Mouse (Mus musculus): Measurements from ENCODE around the gene Usf1.

Gene Usf1

GRCm38 (mm10) chr1:171418660-171419059 is 7.5 kb downstream of the Usf1 start, which contains the start of gene Tstd1:
Gene Tstd1, plus strand, starts transcription at chr1:171418872.
- WGBS: 94% methylated on average over 5 of the region's 5 CpGs

- 55% methylated on average over 12 of the region's 12 CpGs for WGBS
Observed at GRCm38 (mm10) chr1:171419291-171419882, 8.3 kb downstream of the Usf1 start.

GRCm38 (mm10) chr1:171419905-171420304 is 8.8 kb downstream of the Usf1 start:
- 82% methylated on average over 5 of the region's 5 CpGs for WGBS

- 91% methylated on average over 8 of the region's 8 CpGs for WGBS
Observed at GRCm38 (mm10) chr1:171422504-171423095, 11.5 kb downstream of the Usf1 start.

GRCm38 (mm10) chr1:171424638-171425037 is 13.5 kb downstream of the Usf1 start:
- WGBS: 58% methylated on average over 5 of the region's 5 CpGs

GRCm38 (mm10) chr1:171425126-171425525 is 14.0 kb downstream of the Usf1 start:
- WGBS: 84% methylated on average over 4 of the region's 4 CpGs

- WGBS: 77% methylated on average over 5 of the region's 5 CpGs
Observed at GRCm38 (mm10) chr1:171432158-171432557, 21.0 kb downstream of the Usf1 start.

GRCm38 (mm10) chr1:171435288-171435814 is 24.2 kb downstream of the Usf1 start:
- WGBS: 80% methylated on average over 7 of the region's 7 CpGs

GRCm38 (mm10) chr1:171435974-171436373 is 24.9 kb downstream of the Usf1 start:
- WGBS: 93% methylated on average over 1 of the region's 1 CpGs

- WGBS: 4% methylated on average over 46 of the region's 46 CpGs
Observed at GRCm38 (mm10) chr1:171437264-171438013, 26.3 kb downstream of the Usf1 start, which contains the start of gene F11r. Gene F11r, plus strand, starts transcription at chr1:171437535.

GRCm38 (mm10) chr1:171438014-171438670 is 27.0 kb downstream of the Usf1 start:
- 21% methylated on average over 18 of the region's 18 CpGs for WGBS

- WGBS: 66% methylated on average over 8 of the region's 8 CpGs
Observed at GRCm38 (mm10) chr1:171439072-171439471, 28.0 kb downstream of the Usf1 start.

- 37% methylated on average over 9 of the region's 9 CpGs for WGBS
Observed at GRCm38 (mm10) chr1:171440025-171440725, 29.1 kb downstream of the Usf1 start.

GRCm38 (mm10) chr1:171441466-171442412 is 30.6 kb downstream of the Usf1 start:
- whole genome bisulfite sequencing: 61% methylated on average over 7 of the region's 7 CpGs

- WGBS: 69% methylated on average over 8 of the region's 8 CpGs
Observed at GRCm38 (mm10) chr1:171442413-171442760, 31.3 kb downstream of the Usf1 start.

- WGBS: 79% methylated on average over 5 of the region's 5 CpGs
Observed at GRCm38 (mm10) chr1:171445050-171445449, 33.9 kb downstream of the Usf1 start.

GRCm38 (mm10) chr1:171446854-171447253 is 35.7 kb downstream of the Usf1 start:
- WGBS: 74% methylated on average over 7 of the region's 7 CpGs

- WGBS: 71% methylated on average over 10 of the region's 10 CpGs
Observed at GRCm38 (mm10) chr1:171447692-171448091, 36.6 kb downstream of the Usf1 start.

- 82% methylated on average over 11 of the region's 11 CpGs for WGBS
Observed at GRCm38 (mm10) chr1:171450062-171450461, 38.9 kb downstream of the Usf1 start.

- WGBS: 77% methylated on average over 10 of the region's 10 CpGs
Observed at GRCm38 (mm10) chr1:171451001-171451400, 39.9 kb downstream of the Usf1 start.

All from cerebral cortex, adult 2 months (tissue).